Mouse (Mus musculus) E14TG2a.4 (cell line): ENCODE measurements around the gene Crisp2.
"Not testable (repeated sequence)": the region's sequence is repeated elsewhere in the genome, so short reads cannot be mapped to it uniquely, and the experiment has no call there.

ENCODE experiments used
- H3K27me3 ChIP-seq: 2 replicates; pipeline ENCODE4 v1.6.1; 2014; ENCODE audit warnings: low read length, control low read depth; ENCODE audit not compliant: insufficient read depth
- H3K36me3 ChIP-seq: 2 replicates; pipeline ENCODE4 v1.6.1; 2014; ENCODE audit warnings: low read length, control low read depth; ENCODE audit not compliant: insufficient read depth
- H3K4me1 ChIP-seq: replicated peaks from 2 replicates; pipeline ENCODE4 v1.6.1; 2014; ENCODE audit warnings: low read depth, low read length, control low read depth
- H3K4me3 ChIP-seq: replicated peaks from 2 replicates; pipeline ENCODE4 v1.5.1; 2014; ENCODE audit warnings: mild to moderate bottlenecking, low read length
- H3K9me3 ChIP-seq: 2 replicates; pipeline ENCODE4 v1.6.1; 2014; ENCODE audit warnings: low read length, control low read depth
- CTCF ChIP-seq: conservative IDR thresholded peaks from 2 replicates; pipeline ENCODE4 v1.5.1; 2014; ENCODE audit warnings: low read length
- NANOG ChIP-seq: IDR thresholded peaks from 2 replicates; pipeline ENCODE4 v1.6.1; 2014; ENCODE audit warnings: borderline replicate concordance, low read length, mixed read lengths
- POU5F1 ChIP-seq: IDR thresholded peaks from 2 replicates; pipeline ENCODE4 v1.6.1; 2014; ENCODE audit warnings: low read length, borderline replicate concordance

Crisp2 gene

DNA sequence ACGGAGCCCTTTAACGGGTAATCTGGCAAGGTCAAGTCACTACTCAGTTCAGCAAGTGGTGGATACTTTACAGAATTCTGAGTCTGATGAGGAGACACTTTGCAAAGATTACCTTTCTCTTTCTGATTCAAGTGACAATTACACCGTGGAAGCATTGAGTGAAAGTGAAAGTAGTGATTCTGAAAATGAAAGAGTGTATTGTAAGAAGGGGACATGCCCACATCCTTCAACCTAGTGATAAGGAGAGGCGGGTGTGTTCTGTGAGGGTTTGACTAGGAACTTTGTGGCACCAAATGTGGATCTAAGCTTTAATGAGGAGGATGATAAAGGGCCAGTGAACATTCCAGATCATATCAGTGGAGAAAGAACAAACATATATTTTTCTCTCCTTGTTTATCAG is 43.1 kb downstream of the Crisp2 start:
- no peaks in the 10 kb centered on the region for H3K9me3 ChIP-seq
- no peak overlapping the region for H3K4me3 ChIP-seq
- H3K36me3 ChIP-seq, result no peaks in the 10 kb centered on the region
- no peaks in the 10 kb centered on the region for H3K27me3 ChIP-seq
- TF ChIP-seq POU5F1 (no peak), NANOG (no peak), CTCF (no peak)
- no peaks in the 10 kb centered on the region for H3K4me1 ChIP-seq

- Histone ChIP-seq H3K9me3 (no peaks in the 10 kb centered on the region), H3K27me3 (no peaks in the 10 kb centered on the region), H3K4me3 (no peak overlapping the region), H3K4me1 (no peaks in the 10 kb centered on the region), H3K36me3 (no peaks in the 10 kb centered on the region)
- no peak for TF ChIP-seq POU5F1
- no peak for TF ChIP-seq NANOG
- no peak for TF ChIP-seq CTCF
Measured at GRCm38 (mm10) chr17:40731724-40732123, 75.1 kb downstream of the Crisp2 start.

DNA sequence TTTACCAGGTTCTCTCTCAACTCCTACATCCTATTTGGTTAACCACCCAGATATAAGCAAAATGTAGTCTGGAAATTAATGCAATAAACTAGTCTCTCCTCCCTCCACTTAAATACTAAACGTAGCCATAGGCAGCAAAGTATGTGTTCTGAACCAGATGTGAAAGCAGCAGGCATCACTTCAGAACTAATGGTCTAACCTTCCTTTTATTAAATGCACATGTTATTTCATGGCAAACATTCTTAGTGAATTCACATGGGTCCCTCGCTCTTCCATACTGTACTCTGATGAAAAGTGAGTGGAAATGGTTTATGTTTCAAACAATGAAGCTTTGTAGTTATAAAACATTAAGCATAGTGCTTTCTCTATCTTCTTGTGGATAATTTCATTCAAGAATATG is 75.5 kb downstream of the Crisp2 start:
- Histone ChIP-seq H3K4me1 (no peaks in the 10 kb centered on the region), H3K9me3 (no peaks in the 10 kb centered on the region), H3K27me3 (no peaks in the 10 kb centered on the region), H3K4me3 (no peak overlapping the region), H3K36me3 (no peaks in the 10 kb centered on the region)
- TF ChIP-seq NANOG (no peak), CTCF (no peak), POU5F1 (no peak)

GRCm38 (mm10) chr17:40726820-40727219 is 80.0 kb downstream of the Crisp2 start, which contains the start of gene Esp1:
Esp1 (plus strand) TSS chr17:40727120.
- no peaks in the 10 kb centered on the region for H3K36me3 ChIP-seq
- H3K4me3 ChIP-seq, result no peak within 1 kb of the TSS
- no peaks in the 10 kb centered on the region for H3K9me3 ChIP-seq
- no peak for TF ChIP-seq POU5F1
- no peak for TF ChIP-seq NANOG
- TF ChIP-seq CTCF, result no peak
- no peaks in the 10 kb centered on the region for H3K27me3 ChIP-seq
- H3K4me1 ChIP-seq, result no peaks in the 10 kb centered on the region

DNA sequence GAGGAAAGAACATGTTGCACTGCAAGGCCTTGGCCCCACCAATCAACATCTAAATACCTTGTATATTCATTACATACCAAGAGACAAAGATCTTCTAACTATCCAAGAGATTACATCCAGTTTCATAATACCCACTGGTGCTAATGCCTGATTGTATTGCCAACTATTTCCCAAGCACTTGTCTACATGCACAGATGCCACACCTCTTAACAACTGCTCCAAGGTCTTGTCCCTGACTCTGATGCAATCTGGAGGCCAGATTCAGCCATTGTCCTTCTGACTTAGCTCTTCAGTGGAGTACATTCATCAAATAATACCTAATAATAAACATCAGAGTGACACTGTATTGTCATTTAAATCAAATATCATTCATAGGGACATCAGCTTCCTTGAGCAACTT is 89.7 kb downstream of the Crisp2 start:
- H3K36me3 ChIP-seq, H3K27me3 ChIP-seq, H3K9me3 ChIP-seq, H3K4me1 ChIP-seq, H3K4me3 ChIP-seq: not testable (repeated sequence)

- Histone ChIP-seq H3K36me3 (no peaks in the 10 kb centered on the region), H3K4me1 (no peaks in the 10 kb centered on the region), H3K27me3 (no peaks in the 10 kb centered on the region), H3K9me3 (peaks cover 9% of the 10 kb centered on the region), H3K4me3 (no peak overlapping the region)
- TF ChIP-seq CTCF (no peak), POU5F1 (no peak), NANOG (no peak)
Measured at GRCm38 (mm10) chr17:40716273-40716672, 90.5 kb downstream of the Crisp2 start.
